Mouse (Mus musculus) megakaryocyte, embryonic 14.5 days (primary cell): ENCODE data around the gene Gfod1.

ENCODE experiments used
- FLI1 ChIP-seq: IDR thresholded peaks from 2 replicates; pipeline ENCODE4 v1.6.1; 2012; ENCODE audit warnings: low read length, inconsistent platforms, mixed read lengths
- GATA1 ChIP-seq: IDR thresholded peaks from 3 replicates; pipeline ENCODE4 v1.6.1; 2012; ENCODE audit warnings: mixed read lengths, low read length, inconsistent platforms, borderline replicate concordance

DNA sequence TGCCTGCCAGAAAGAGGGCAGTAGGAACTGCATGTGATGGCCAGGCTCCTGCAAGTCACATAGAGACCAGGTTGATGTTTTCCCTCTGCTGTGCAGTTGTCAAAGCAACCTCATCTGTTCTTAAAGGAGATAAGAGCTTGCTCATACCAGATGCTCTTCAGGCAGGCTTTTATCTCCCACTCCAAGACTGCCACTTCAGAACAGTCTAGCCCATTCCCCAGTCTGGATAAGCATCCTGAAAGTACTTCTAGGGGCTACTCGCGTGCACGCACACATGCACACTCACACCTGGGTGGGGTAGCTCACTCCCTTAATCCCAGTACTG is 68.4 kb downstream of the Gfod1 start:
- TF ChIP-seq GATA1 (no peak), FLI1 (no peak)
